Mouse (Mus musculus): ENCODE measurements around the gene Terb2. TPM values are rescaled to one million over a fixed set of nuclear protein-coding genes. Genes with fewer than 3 reads are reported as not detected.

The Terb2 gene
- polyA plus RNA-seq, 1 experiment, result not detected

- Histone ChIP-seq H3K36me3 (ENCODE audit: control insufficient read depth, insufficient read depth, low read length) (no peaks in the 10 kb centered on the region), H3K27me3 (replicated peaks; ENCODE audit: control insufficient read depth, insufficient read depth, low read length) (no peaks in the 10 kb centered on the region), H3K27ac (ENCODE audit: insufficient read depth, low read depth, low read length) (no peak overlapping the region), H3K4me1 (ENCODE audit: control insufficient read depth, insufficient read depth, low read length) (no peaks in the 10 kb centered on the region), H3K4me3 (ENCODE audit: insufficient read depth, low read depth, low read length) (no peak overlapping the region)
- 98% methylated on average over 2 of the region's 2 CpGs for WGBS
- no peak for DNase-seq
- TF ChIP-seq POLR2A (IDR thresholded peaks at IDR 0.05; ENCODE audit: low read depth, low read length) (no peak), CTCF (conservative IDR thresholded peaks at IDR 0.05; ENCODE audit: insufficient read depth, insufficient read length, low read depth, low read length) (no peak)
Measured at GRCm38 (mm10) chr2:122154479-122154878, 31.6 kb upstream of the Terb2 start.

- no peaks in the 10 kb centered on the region for H3K36me3 ChIP-seq (ENCODE audit: control insufficient read depth, insufficient read depth, low read length)
- no peaks in the 10 kb centered on the region for H3K4me1 ChIP-seq (ENCODE audit: control insufficient read depth, insufficient read depth, low read length)
- no peak for DNase-seq
- no peak overlapping the region for H3K27ac ChIP-seq (ENCODE audit: insufficient read depth, low read depth, low read length)
- H3K27me3 ChIP-seq (replicated peaks; ENCODE audit: control insufficient read depth, insufficient read depth, low read length), result no peaks in the 10 kb centered on the region
- TF ChIP-seq POLR2A (IDR thresholded peaks at IDR 0.05; ENCODE audit: low read depth, low read length), result no peak
- TF ChIP-seq CTCF (conservative IDR thresholded peaks at IDR 0.05; ENCODE audit: insufficient read depth, insufficient read length, low read depth, low read length), result no peak
- no peak overlapping the region for H3K4me3 ChIP-seq (ENCODE audit: insufficient read depth, low read depth, low read length)
- WGBS, result 91% methylated on average over 2 of the region's 2 CpGs
Measured at GRCm38 (mm10) chr2:122155292-122155691, 30.8 kb upstream of the Terb2 start.

- Histone ChIP-seq H3K27me3 (replicated peaks; ENCODE audit: control insufficient read depth, insufficient read depth, low read length) (no peaks in the 10 kb centered on the region), H3K36me3 (ENCODE audit: control insufficient read depth, insufficient read depth, low read length) (no peaks in the 10 kb centered on the region), H3K4me3 (ENCODE audit: insufficient read depth, low read depth, low read length) (no peak overlapping the region), H3K27ac (ENCODE audit: insufficient read depth, low read depth, low read length) (no peak overlapping the region), H3K4me1 (ENCODE audit: control insufficient read depth, insufficient read depth, low read length) (no peaks in the 10 kb centered on the region)
- WGBS, result 80% methylated on average over 4 of the region's 4 CpGs
- no peak for TF ChIP-seq CTCF (conservative IDR thresholded peaks at IDR 0.05; ENCODE audit: insufficient read depth, insufficient read length, low read depth, low read length)
- no peak for TF ChIP-seq POLR2A (IDR thresholded peaks at IDR 0.05; ENCODE audit: low read depth, low read length)
- no peak for DNase-seq
Measured at GRCm38 (mm10) chr2:122156051-122156700, 29.9 kb upstream of the Terb2 start.

GRCm38 (mm10) chr2:122157561-122157960, 28.5 kb upstream of the Terb2 start:
- Histone ChIP-seq H3K36me3 (ENCODE audit: control insufficient read depth, insufficient read depth, low read length) (no peaks in the 10 kb centered on the region), H3K27me3 (replicated peaks; ENCODE audit: control insufficient read depth, insufficient read depth, low read length) (no peaks in the 10 kb centered on the region), H3K27ac (ENCODE audit: insufficient read depth, low read depth, low read length) (no peak overlapping the region), H3K4me3 (ENCODE audit: insufficient read depth, low read depth, low read length) (no peak overlapping the region), H3K4me1 (ENCODE audit: control insufficient read depth, insufficient read depth, low read length) (no peaks in the 10 kb centered on the region)
- no peak for DNase-seq
- no peak for TF ChIP-seq CTCF (conservative IDR thresholded peaks at IDR 0.05; ENCODE audit: insufficient read depth, insufficient read length, low read depth, low read length)

GRCm38 (mm10) chr2:122158362-122158802, 27.7 kb upstream of the Terb2 start:
- no peak overlapping the region for H3K4me3 ChIP-seq (ENCODE audit: insufficient read depth, low read depth, low read length)
- TF ChIP-seq POLR2A (IDR thresholded peaks at IDR 0.05; ENCODE audit: low read depth, low read length), result no peak
- no peak for TF ChIP-seq CTCF (conservative IDR thresholded peaks at IDR 0.05; ENCODE audit: insufficient read depth, insufficient read length, low read depth, low read length)
- no peak overlapping the region for H3K27ac ChIP-seq (ENCODE audit: insufficient read depth, low read depth, low read length)
- H3K27me3 ChIP-seq (replicated peaks; ENCODE audit: control insufficient read depth, insufficient read depth, low read length), result no peaks in the 10 kb centered on the region
- H3K4me1 ChIP-seq (ENCODE audit: control insufficient read depth, insufficient read depth, low read length), result no peaks in the 10 kb centered on the region
- DNase-seq, result no peak
- 55% methylated on average over 6 of the region's 6 CpGs for WGBS
- H3K36me3 ChIP-seq (ENCODE audit: control insufficient read depth, insufficient read depth, low read length), result no peaks in the 10 kb centered on the region

- no peak for DNase-seq
- Histone ChIP-seq H3K4me3 (ENCODE audit: insufficient read depth, low read depth, low read length) (no peak overlapping the region), H3K27ac (ENCODE audit: insufficient read depth, low read depth, low read length) (no peak overlapping the region), H3K27me3 (replicated peaks; ENCODE audit: control insufficient read depth, insufficient read depth, low read length) (no peaks in the 10 kb centered on the region), H3K4me1 (ENCODE audit: control insufficient read depth, insufficient read depth, low read length) (no peaks in the 10 kb centered on the region), H3K36me3 (ENCODE audit: control insufficient read depth, insufficient read depth, low read length) (no peaks in the 10 kb centered on the region)
- TF ChIP-seq POLR2A (IDR thresholded peaks at IDR 0.05; ENCODE audit: low read depth, low read length), result no peak
- TF ChIP-seq CTCF (conservative IDR thresholded peaks at IDR 0.05; ENCODE audit: insufficient read depth, insufficient read length, low read depth, low read length), result no peak
- WGBS, result 72% methylated on average over 6 of the region's 6 CpGs
Measured at GRCm38 (mm10) chr2:122159667-122160066, 26.4 kb upstream of the Terb2 start.

GRCm38 (mm10) chr2:122160680-122161079, 25.4 kb upstream of the Terb2 start, which contains the start of gene Trim69:
Gene Trim69, plus strand, starts transcription at chr2:122160700.
- DNase-seq, result peak; percentile 89
- WGBS, result 38% methylated on average over 2 of the region's 2 CpGs
- Histone ChIP-seq H3K4me1 (ENCODE audit: control insufficient read depth, insufficient read depth, low read length) (no peaks in the 10 kb centered on the region), H3K4me3 (ENCODE audit: insufficient read depth, low read depth, low read length) (no peak within 1 kb of the TSS), H3K36me3 (ENCODE audit: control insufficient read depth, insufficient read depth, low read length) (no peaks in the 10 kb centered on the region), H3K27me3 (replicated peaks; ENCODE audit: control insufficient read depth, insufficient read depth, low read length) (no peaks in the 10 kb centered on the region), H3K27ac (ENCODE audit: insufficient read depth, low read depth, low read length) (no peak within 1 kb of the TSS)
- TF ChIP-seq CTCF (conservative IDR thresholded peaks at IDR 0.05; ENCODE audit: insufficient read depth, insufficient read length, low read depth, low read length) (peak; percentile 84), POLR2A (IDR thresholded peaks at IDR 0.05; ENCODE audit: low read depth, low read length) (no peak)

Measured in kidney, adult 2 months (tissue).